Mouse (Mus musculus) layer of hippocampus, adult 2 months (tissue): ENCODE results near the gene Pycr1. TPM values are rescaled to one million over a fixed set of nuclear protein-coding genes. Genes with fewer than 3 reads are reported as not detected.

Source experiments
- DNase-seq, 2 experiments: peaks; one replicate each; pipeline ENCODE4 v3.0.0; 2022; ENCODE audit warnings: low spot score in 2 of 2
- H3K27ac ChIP-seq: fragments of 200-600 bp; 2 replicates; pipeline ENCODE4 v1.8.1; 2022
- H3K4me3 ChIP-seq: fragments of 200-600 bp; 2 replicates; pipeline ENCODE4 v1.8.1; 2022; ENCODE audit warnings: mild to moderate bottlenecking
- CTCF ChIP-seq: fragments of 200-600 bp; conservative IDR thresholded peaks from 2 replicates; pipeline ENCODE4 v1.8.1; 2022; ENCODE audit warnings: antibody characterized with exemption, mild to moderate bottlenecking, moderate library complexity
- total RNA-seq, 2 experiments: library from RNA; stranded (reverse); gene quantifications; 2 replicates each; pipeline ENCODE4 v1.2.3; 2021

The Pycr1 gene
- total RNA-seq, 2 experiments from 2014 or later, result 1.3 to 1.8 TPM

- TF ChIP-seq CTCF, result no peak
- H3K4me3 ChIP-seq, result no peak overlapping the region; the same call in 1 of the 2 replicates
- no peak for DNase-seq
- H3K27ac ChIP-seq, result peak overlapping the region; percentile 73
These were observed 13.7 kb downstream of the Pycr1 start for GRCm38 (mm10) chr11:120629911-120630310.

GRCm38 (mm10) chr11:120629341-120629730 is 14.2 kb downstream of the Pycr1 start:
- H3K27ac ChIP-seq, result peak overlapping the region; percentile 73
- no peak for DNase-seq
- no peak for TF ChIP-seq CTCF
- peak overlapping the region; percentile 19; the same call in 1 of the 2 replicates for H3K4me3 ChIP-seq

GRCm38 (mm10) chr11:120628601-120629340 is 14.8 kb downstream of the Pycr1 start:
- Histone ChIP-seq H3K4me3 (no peak overlapping the region), H3K27ac (no peak overlapping the region)
- DNase-seq, result no peak
- TF ChIP-seq CTCF, result no peak

GRCm38 (mm10) chr11:120627468-120628300 is 15.9 kb downstream of the Pycr1 start:
- H3K27ac ChIP-seq, result no peak overlapping the region
- no peak for TF ChIP-seq CTCF
- H3K4me3 ChIP-seq, result no peak overlapping the region
- DNase-seq, result no peak

- H3K27ac ChIP-seq, result no peak overlapping the region
- H3K4me3 ChIP-seq, result no peak overlapping the region
- no peak for DNase-seq
- no peak for TF ChIP-seq CTCF
These were observed 16.6 kb downstream of the Pycr1 start for GRCm38 (mm10) chr11:120626785-120627467.

GRCm38 (mm10) chr11:120625152-120625775 is 18.3 kb downstream of the Pycr1 start, which contains the start of gene Sirt7:
Gene Sirt7 (minus strand): TSS chr11:120625240.
- H3K4me3 ChIP-seq, result peak within 1 kb of the TSS; percentile 63
- DNase-seq, result no peak
- peak within 1 kb of the TSS; percentile 86 for H3K27ac ChIP-seq
- TF ChIP-seq CTCF, result no peak

- Histone ChIP-seq H3K27ac (peak overlapping the region; percentile 86), H3K4me3 (peak overlapping the region; percentile 63)
- TF ChIP-seq CTCF, result no peak
- peak; percentile 88 for DNase-seq
These were observed 18.9 kb downstream of the Pycr1 start for GRCm38 (mm10) chr11:120624680-120625111.

GRCm38 (mm10) chr11:120623961-120624679 is 19.4 kb downstream of the Pycr1 start:
- peak; percentile 52 to 69 for DNase-seq
- Histone ChIP-seq H3K27ac (peak overlapping the region; percentile 86), H3K4me3 (peak overlapping the region; percentile 63)
- TF ChIP-seq CTCF, result peak; percentile 83

GRCm38 (mm10) chr11:120622805-120623204 is 20.8 kb downstream of the Pycr1 start:
- H3K27ac ChIP-seq, result no peak overlapping the region
- H3K4me3 ChIP-seq, result no peak overlapping the region
- DNase-seq, result no peak
- no peak for TF ChIP-seq CTCF

GRCm38 (mm10) chr11:120620195-120620594 is 23.4 kb downstream of the Pycr1 start:
- Histone ChIP-seq H3K4me3 (no peak overlapping the region), H3K27ac (no peak overlapping the region)
- no peak for DNase-seq
- no peak for TF ChIP-seq CTCF

- Histone ChIP-seq H3K27ac (no peak overlapping the region), H3K4me3 (no peak overlapping the region)
- DNase-seq, result no peak
- no peak for TF ChIP-seq CTCF
These were observed 24.7 kb downstream of the Pycr1 start for GRCm38 (mm10) chr11:120618619-120619535.
